Mouse (Mus musculus): ENCODE measurements around the gene Dop1a. TPM values are rescaled to one million over a fixed set of nuclear protein-coding genes. Genes with fewer than 3 reads are reported as not detected.

Dop1a gene
- polyA plus RNA-seq, 1 experiment from 2014 or later, result 28.8 TPM

GRCm38 (mm10) chr9:86451617-86452016 lies 15.3 kb upstream of the Dop1a start:
- Histone ChIP-seq H3K27ac (replicated peaks) (no peak overlapping the region), H3K4me1 (replicated peaks) (peaks cover 7% of the 10 kb centered on the region), H3K9ac (0 out of 2 replicates have a peak overlapping the region, but pooled peaks have one; percentile 43), H3K4me2 (peak overlapping the region; percentile 53), H3K27me3 (no peaks in the 10 kb centered on the region), H3K4me3 (peak overlapping the region; percentile 18; the same call in 1 of the 2 replicates), H3K36me3 (no peaks in the 10 kb centered on the region), H3K9me3 (no peaks in the 10 kb centered on the region)
- peak; percentile 86 for ATAC-seq (ENCODE audit: low read depth)
- 2% methylated on average over 13 of the region's 13 CpGs for WGBS

DNA sequence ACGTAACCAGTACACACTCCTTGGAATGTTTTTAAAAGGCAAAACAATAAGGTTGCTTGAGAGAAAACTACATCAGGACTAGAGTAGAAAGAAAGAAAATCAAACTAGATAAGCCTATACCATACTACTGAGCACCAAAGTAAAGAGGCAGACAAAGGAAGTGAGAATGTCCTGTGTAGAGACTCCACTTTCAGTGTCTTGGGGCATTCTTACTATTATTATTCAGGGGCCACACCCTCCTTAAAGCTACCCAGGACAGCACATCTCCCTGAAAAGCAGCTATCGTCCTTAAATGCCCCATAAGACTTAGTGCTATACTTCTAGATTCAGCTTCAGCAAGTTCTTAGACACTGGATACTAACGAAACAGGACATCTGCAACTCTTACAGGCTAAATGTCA lies 13.3 kb upstream of the Dop1a start:
- 85% methylated on average over 3 of the region's 3 CpGs for WGBS

DNA sequence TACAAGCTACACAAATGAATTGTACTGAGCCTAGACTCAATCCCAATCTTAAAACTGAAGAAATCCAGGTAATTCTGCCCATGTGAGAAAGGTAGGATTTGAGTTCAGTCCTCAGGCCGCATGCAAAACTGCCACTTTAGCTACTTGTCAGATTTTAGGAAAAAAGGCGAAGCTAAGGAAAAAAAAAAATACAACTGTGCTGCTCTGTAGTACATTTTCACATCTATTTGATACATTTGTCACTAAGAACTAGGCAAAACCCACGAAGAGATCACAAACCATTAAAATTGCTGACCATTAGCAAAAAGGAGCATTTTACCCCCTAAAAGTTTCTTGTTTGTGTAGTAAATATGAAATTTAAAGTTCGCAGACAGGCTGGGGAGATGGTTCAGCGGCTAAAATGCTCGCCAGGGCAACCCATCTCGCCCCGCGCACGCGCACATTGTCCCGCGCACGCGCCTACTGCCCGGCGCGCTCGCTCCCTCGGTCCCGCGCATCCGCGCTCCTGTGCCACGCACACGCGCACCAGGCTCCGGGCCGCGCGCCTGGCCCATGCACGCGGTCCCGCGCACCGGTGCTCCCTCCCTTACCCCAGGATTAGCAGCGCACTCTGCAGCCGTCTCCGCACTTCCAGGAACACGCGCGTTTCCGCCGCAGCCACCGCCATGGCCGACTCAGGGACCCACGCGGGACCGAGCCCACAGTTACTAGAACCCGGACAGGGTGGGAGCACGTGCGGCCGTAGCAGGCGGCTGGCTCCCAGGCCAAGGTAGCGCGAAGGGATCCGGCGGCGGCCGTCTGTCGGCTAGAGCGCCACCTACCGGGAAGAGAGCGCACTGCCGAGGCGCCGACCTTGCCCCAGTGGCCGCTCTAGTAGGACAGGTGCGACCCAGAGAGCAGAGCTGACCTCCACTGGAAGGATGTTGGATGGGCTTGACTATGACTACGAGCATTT lies 2.5 kb upstream of the Dop1a start, which contains the start of gene Ube2cbp:
Gene Ube2cbp (minus strand): TSS at position 800 of the 955 bp plus-strand sequence.
- H3K9ac ChIP-seq, result peak within 1 kb of the TSS; percentile 84

More for the DNA sequence above, 13.3 kb upstream of the Dop1a start:
- H3K4me1 ChIP-seq (replicated peaks), result peaks cover 7% of the 10 kb centered on the region
- no peak overlapping the region for H3K4me3 ChIP-seq
- no peaks in the 10 kb centered on the region for H3K27me3 ChIP-seq
- H3K9me3 ChIP-seq, result no peaks in the 10 kb centered on the region
- H3K9ac ChIP-seq, result no peak overlapping the region
- no peaks in the 10 kb centered on the region for H3K36me3 ChIP-seq
- ATAC-seq (ENCODE audit: low read depth), result no peak
- H3K4me2 ChIP-seq, result no peak overlapping the region
- H3K27ac ChIP-seq (replicated peaks), result no peak overlapping the region

DNA sequence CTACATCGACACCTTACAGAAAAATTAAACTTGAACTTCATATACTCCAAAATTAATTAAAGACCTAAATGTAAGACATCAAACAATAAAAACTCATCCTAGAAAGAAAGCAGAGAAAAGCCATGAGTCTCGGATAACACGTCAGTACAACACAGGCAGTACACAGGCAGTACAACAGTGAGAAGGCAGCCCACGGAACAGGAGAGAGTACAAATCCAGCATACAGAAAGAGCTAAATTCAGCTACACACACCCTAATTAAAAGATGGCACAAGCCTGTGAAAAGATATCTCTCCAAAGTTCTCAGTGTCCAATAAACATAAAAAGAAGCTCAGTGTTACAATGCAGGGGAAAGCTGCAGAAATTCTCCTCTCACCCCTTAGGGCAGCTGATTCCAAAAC lies 9.0 kb downstream of the Dop1a start:
- 89% methylated on average over 4 of the region's 4 CpGs for WGBS

More for the DNA sequence above, 2.5 kb upstream of the Dop1a start, which contains the start of gene Ube2cbp:
- Histone ChIP-seq H3K27ac (replicated peaks) (peak within 1 kb of the TSS; percentile 87), H3K27me3 (peaks cover 11% of the 10 kb centered on the region), H3K4me3 (peak within 1 kb of the TSS; percentile 68), H3K4me2 (peak within 1 kb of the TSS; percentile 56), H3K36me3 (no peaks in the 10 kb centered on the region), H3K9me3 (no peaks in the 10 kb centered on the region), H3K4me1 (replicated peaks) (peaks cover 31% of the 10 kb centered on the region)
- ATAC-seq (ENCODE audit: low read depth), result peak; percentile 83
- 2% methylated on average over 70 of the region's 70 CpGs for WGBS

GRCm38 (mm10) chr9:86476763-86477162 lies 9.8 kb downstream of the Dop1a start:
- H3K4me2 ChIP-seq, result no peak overlapping the region
- no peak for ATAC-seq (ENCODE audit: low read depth)
- no peaks in the 10 kb centered on the region for H3K27me3 ChIP-seq
- H3K9me3 ChIP-seq, result no peaks in the 10 kb centered on the region
- no peaks in the 10 kb centered on the region for H3K36me3 ChIP-seq
- H3K4me3 ChIP-seq, result no peak overlapping the region
- H3K27ac ChIP-seq (replicated peaks), result no peak overlapping the region
- peaks cover 4% of the 10 kb centered on the region; the same call in 1 of the 2 replicates for H3K4me1 ChIP-seq (replicated peaks)
- WGBS, result 84% methylated on average over 5 of the region's 5 CpGs
- H3K9ac ChIP-seq, result no peak overlapping the region

More for the DNA sequence above, 9.0 kb downstream of the Dop1a start:
- no peak for ATAC-seq (ENCODE audit: low read depth)
- H3K9ac ChIP-seq, result no peak overlapping the region
- no peak overlapping the region for H3K4me3 ChIP-seq
- H3K9me3 ChIP-seq, result no peaks in the 10 kb centered on the region
- no peaks in the 10 kb centered on the region for H3K36me3 ChIP-seq
- H3K27ac ChIP-seq (replicated peaks), result no peak overlapping the region
- peaks cover 4% of the 10 kb centered on the region; the same call in 1 of the 2 replicates for H3K4me1 ChIP-seq (replicated peaks)
- H3K4me2 ChIP-seq, result no peak overlapping the region
- H3K27me3 ChIP-seq, result no peaks in the 10 kb centered on the region

DNA sequence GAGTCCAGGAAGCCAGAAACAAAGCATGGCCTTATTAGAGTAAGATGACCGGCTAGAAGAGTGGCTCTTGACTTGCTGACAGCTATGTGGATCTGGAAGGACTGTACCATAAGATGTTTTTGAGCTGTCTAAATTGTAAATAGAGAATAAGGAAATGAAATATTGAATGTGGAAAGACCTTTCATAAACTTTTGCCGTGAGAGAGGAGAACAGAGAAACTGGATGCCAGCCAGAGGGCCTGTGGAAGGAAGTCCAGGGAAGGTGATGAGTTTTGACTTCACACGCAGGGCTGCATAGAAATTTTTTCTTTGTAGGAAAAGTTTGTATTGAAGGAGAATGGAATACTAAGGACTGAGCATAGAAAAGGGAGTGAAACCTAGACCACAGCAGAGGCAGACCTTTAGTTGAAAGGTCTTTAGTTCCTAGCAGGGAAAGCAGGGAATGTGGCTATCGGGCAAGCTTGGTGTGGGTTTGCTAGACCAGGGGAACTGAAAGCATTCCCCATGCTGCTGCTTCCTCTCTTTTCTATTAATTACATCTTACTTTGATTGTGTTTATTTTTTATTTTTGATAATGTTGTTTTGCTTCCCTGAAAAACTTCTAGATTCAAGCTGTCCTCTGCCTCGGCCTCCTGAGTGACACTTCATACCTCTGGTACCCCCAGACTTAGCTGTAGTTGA lies 11.6 kb downstream of the Dop1a start:
- H3K9me3 ChIP-seq, result no peaks in the 10 kb centered on the region
- H3K9ac ChIP-seq, result no peak overlapping the region
- no peaks in the 10 kb centered on the region for H3K36me3 ChIP-seq
- no peak for ATAC-seq (ENCODE audit: low read depth)
- H3K4me2 ChIP-seq, result no peak overlapping the region
- no peaks in the 10 kb centered on the region for H3K27me3 ChIP-seq
- 86% methylated on average over 5 of the region's 5 CpGs for WGBS
- no peak overlapping the region for H3K27ac ChIP-seq (replicated peaks)
- no peak overlapping the region for H3K4me3 ChIP-seq
- peaks cover 4% of the 10 kb centered on the region; the same call in 1 of the 2 replicates for H3K4me1 ChIP-seq (replicated peaks)

DNA sequence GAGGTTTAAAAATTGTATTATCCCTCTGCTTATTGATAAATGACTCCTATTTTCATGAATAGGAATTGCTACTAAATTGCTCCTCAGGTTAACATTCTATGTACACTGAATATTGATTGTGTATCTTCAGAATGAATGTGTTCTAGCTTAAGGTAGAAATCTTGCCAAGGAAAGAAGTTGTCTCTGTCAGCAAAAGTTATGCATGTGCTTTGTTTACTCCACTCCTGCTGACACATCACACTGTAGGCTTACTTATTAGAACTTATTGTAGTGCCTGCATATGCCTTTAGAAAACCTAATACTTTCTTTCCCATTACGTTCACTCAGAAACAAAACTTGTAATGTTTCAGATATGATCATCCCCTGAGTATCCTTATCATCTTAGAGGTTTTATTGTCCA lies 15.3 kb downstream of the Dop1a start:
- Histone ChIP-seq H3K27ac (replicated peaks) (no peak overlapping the region), H3K4me1 (replicated peaks) (peaks cover 4% of the 10 kb centered on the region; the same call in 1 of the 2 replicates), H3K36me3 (no peaks in the 10 kb centered on the region), H3K27me3 (no peaks in the 10 kb centered on the region), H3K9me3 (no peaks in the 10 kb centered on the region), H3K9ac (no peak overlapping the region), H3K4me3 (no peak overlapping the region), H3K4me2 (no peak overlapping the region)
- 91% methylated on average over 1 of the region's 1 CpGs for WGBS
- no peak for ATAC-seq (ENCODE audit: low read depth)

DNA sequence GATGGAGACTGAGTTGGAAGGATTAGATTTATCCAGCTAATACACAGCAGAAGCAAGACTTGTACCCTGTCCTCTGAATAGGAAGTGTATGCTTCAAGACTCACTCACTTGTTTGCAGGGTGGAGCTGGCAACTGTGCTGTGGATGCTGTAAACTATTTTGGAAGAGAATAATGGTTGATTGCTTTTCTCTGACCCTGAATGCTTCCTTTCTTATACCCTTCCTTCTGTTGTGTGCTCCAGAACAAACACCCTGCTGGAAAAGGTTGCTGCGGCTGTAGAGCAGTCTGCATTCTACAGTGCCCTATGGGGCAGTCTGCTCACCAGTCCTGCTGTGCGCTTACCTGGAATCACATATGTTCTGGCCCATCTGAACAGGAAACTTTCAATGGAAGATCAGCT lies 24.8 kb downstream of the Dop1a start:
- Histone ChIP-seq H3K4me3 (no peak overlapping the region), H3K36me3 (peaks cover 51% of the 10 kb centered on the region), H3K9me3 (no peaks in the 10 kb centered on the region), H3K9ac (no peak overlapping the region), H3K4me1 (replicated peaks) (no peaks in the 10 kb centered on the region), H3K4me2 (no peak overlapping the region), H3K27me3 (no peaks in the 10 kb centered on the region), H3K27ac (replicated peaks) (no peak overlapping the region)
- WGBS, result 82% methylated on average over 2 of the region's 2 CpGs
- ATAC-seq (ENCODE audit: low read depth), result no peak

DNA sequence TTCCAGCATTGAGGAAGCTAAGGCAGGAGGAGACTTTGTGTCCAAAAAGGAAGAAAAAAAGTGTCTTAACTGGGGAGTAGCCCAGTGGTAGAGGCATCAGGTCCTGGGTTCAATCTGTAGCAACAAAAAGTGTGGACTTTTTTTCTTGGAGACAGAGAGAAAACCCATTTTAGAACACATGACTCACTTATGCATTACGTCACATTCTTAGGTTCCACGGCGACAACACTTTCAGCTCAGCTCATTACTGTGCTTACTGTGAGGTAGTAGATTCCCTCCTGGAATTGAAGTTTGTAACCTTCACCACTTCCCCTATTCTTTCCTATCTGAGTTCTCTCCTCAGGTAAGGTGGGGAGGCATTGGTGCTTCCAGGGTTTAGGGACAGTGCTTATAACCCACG lies 29.3 kb downstream of the Dop1a start:
- Histone ChIP-seq H3K4me1 (replicated peaks) (no peaks in the 10 kb centered on the region), H3K4me2 (no peak overlapping the region), H3K27me3 (no peaks in the 10 kb centered on the region), H3K36me3 (peaks cover 63% of the 10 kb centered on the region), H3K9ac (no peak overlapping the region), H3K9me3 (no peaks in the 10 kb centered on the region), H3K27ac (replicated peaks) (no peak overlapping the region), H3K4me3 (no peak overlapping the region)
- WGBS, result 97% methylated on average over 4 of the region's 4 CpGs
- no peak for ATAC-seq (ENCODE audit: low read depth)

DNA sequence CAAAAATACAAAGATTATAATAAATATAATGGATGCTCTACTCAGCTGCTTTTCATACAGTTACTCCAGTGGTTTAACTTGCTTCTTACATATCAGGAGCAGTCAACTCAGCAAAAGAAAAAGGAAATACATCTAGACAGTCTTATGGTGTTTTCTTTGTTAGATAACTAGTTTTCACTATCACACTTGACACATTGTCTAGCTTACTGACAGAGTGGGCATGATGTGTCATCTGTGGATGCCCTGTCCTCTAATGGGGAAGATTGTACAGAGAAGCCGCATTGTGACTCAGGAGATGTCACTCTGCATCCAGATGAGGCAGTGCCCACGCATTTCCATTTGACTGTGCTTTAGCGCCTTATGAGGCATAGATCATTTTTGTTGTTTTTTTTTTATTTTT lies 32.1 kb downstream of the Dop1a start:
- no peak overlapping the region for H3K27ac ChIP-seq (replicated peaks)
- no peak for ATAC-seq (ENCODE audit: low read depth)
- no peak overlapping the region for H3K4me3 ChIP-seq
- peaks cover 60% of the 10 kb centered on the region for H3K36me3 ChIP-seq
- H3K9ac ChIP-seq, result no peak overlapping the region
- no peaks in the 10 kb centered on the region for H3K9me3 ChIP-seq
- H3K4me2 ChIP-seq, result no peak overlapping the region
- WGBS, result 96% methylated on average over 3 of the region's 3 CpGs
- no peaks in the 10 kb centered on the region for H3K4me1 ChIP-seq (replicated peaks)
- no peaks in the 10 kb centered on the region for H3K27me3 ChIP-seq

DNA sequence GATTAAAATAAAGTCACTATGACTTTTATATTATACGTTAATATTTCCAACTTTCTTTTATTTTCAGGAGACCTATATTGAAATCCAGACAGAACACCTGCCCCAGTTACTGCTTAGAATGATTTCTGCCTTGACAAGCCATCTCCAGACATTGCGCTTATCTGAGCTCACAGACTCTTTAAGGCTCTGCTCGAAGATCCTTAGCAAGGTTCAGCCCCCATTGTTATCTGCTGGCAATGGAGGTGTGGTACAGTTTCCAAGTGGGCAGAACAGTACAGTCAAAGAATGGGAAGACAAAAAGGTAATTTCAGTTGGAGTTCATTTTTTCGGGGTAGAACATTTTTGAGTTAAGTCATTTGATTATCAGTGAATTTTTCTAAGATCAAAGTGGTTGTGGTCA lies 40.5 kb downstream of the Dop1a start:
- Histone ChIP-seq H3K4me1 (replicated peaks) (no peaks in the 10 kb centered on the region), H3K4me2 (no peak overlapping the region), H3K9me3 (no peaks in the 10 kb centered on the region), H3K4me3 (no peak overlapping the region), H3K27ac (replicated peaks) (no peak overlapping the region), H3K36me3 (peaks cover 31% of the 10 kb centered on the region), H3K27me3 (no peaks in the 10 kb centered on the region), H3K9ac (no peak overlapping the region)
- no peak for ATAC-seq (ENCODE audit: low read depth)
- 90% methylated on average over 4 of the region's 4 CpGs for WGBS

DNA sequence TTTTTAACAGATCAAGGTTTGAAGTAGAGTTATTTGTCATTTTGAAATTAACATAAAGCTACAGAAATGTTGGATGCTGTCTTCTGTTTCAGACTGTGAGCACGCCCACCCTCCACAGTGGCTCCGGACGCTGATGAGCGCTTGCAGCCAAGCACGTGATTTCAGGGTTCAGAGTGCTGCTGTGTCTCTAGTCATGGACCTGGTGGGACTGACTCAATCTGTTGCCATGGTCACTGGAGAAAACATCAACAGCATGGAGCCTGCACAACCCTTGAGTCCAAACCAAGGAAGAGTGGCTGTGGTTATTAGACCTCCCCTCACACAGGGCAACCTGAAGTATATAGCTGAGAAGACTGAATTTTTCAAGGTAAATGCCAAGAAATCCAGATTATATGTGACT lies 46.8 kb downstream of the Dop1a start:
- WGBS, result 77% methylated on average over 5 of the region's 5 CpGs
- Histone ChIP-seq H3K4me1 (replicated peaks) (no peaks in the 10 kb centered on the region), H3K9ac (no peak overlapping the region), H3K4me3 (no peak overlapping the region), H3K36me3 (peaks cover 64% of the 10 kb centered on the region), H3K27me3 (no peaks in the 10 kb centered on the region), H3K9me3 (no peaks in the 10 kb centered on the region), H3K4me2 (no peak overlapping the region), H3K27ac (replicated peaks) (no peak overlapping the region)
- ATAC-seq (ENCODE audit: low read depth), result no peak

Data from neural tube, embryonic 13.5 days (tissue).